Mouse (Mus musculus): ENCODE data around the gene Siah1a. TPM values are rescaled to one million over a fixed set of nuclear protein-coding genes. Genes with fewer than 3 reads are reported as not detected.

Gene Siah1a
- total and polyA plus RNA-seq, 2 experiments from 2014 or later = 31.0 to 40.4 TPM

DNA sequence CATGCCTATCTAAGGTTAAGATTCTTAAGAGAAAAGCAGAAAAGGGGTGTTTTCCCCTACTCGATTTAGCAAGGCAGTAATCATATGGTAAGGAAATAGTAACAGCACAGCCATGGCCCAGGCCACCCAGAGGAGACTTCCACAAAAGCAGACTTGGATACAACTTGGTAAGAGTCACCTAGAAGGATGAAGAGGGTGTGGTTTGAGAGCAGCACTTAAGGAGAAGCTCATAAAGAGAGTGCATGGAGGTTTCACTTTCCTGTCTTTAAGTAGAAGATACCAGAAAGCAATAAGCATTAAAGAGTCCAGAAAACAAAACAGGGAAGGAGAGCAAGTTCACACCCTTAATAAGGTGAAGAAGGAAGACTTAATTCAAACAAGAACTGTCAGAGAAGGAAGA is 10.8 kb downstream of the Siah1a start:
- Histone ChIP-seq H3K4me2 (ENCODE audit: low read depth, low read length) (no peak overlapping the region), H3K4me1 (ENCODE audit: control insufficient read depth, insufficient read depth) (peaks cover 43% of the 10 kb centered on the region), H3K27ac (ENCODE audit: low read depth) (no peak overlapping the region), H3K9me3 (replicated peaks; ENCODE audit: control insufficient read depth, low read length) (no peaks in the 10 kb centered on the region), H3K4me3 (ENCODE audit: low read depth, low read length) (no peak overlapping the region), H3K9ac (replicated peaks; ENCODE audit: low read depth, low read length) (no peak overlapping the region), H3K36me3 (replicated peaks; ENCODE audit: control insufficient read depth, insufficient read depth, low read length) (no peaks in the 10 kb centered on the region), H3K27me3 (ENCODE audit: control insufficient read depth, insufficient read depth, low read length) (no peaks in the 10 kb centered on the region)
- no peak for ATAC-seq (ENCODE audit: insufficient read depth, low read depth)
- no peak for TF ChIP-seq EP300 (IDR thresholded peaks at IDR 0.05; ENCODE audit: low read depth)
- no peak for DNase-seq (ENCODE audit: low spot score)
- WGBS = 73% methylated on average over 1 of the region's 1 CpGs

DNA sequence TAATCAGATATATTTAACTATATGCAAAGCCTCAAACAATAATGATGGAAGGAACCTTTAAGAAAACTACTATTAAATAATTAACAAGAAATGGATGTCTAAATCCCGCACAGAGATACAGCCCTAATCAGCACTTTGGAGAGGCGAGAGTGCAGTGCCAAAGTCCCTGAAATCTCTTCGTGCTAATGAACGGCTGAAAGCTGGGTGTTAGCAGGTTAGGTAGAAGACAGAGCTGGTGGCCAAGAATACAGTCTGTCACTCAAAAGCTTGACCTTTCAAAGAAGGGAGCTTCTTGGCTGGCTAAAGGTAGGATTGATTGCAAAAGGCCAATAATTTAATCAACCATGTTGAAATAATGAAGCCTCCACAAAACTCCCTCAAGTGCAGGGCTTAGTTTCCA is 11.6 kb downstream of the Siah1a start:
- no peak overlapping the region for H3K27ac ChIP-seq (ENCODE audit: low read depth)
- H3K9ac ChIP-seq (replicated peaks; ENCODE audit: low read depth, low read length) = no peak overlapping the region
- no peaks in the 10 kb centered on the region for H3K9me3 ChIP-seq (replicated peaks; ENCODE audit: control insufficient read depth, low read length)
- DNase-seq (ENCODE audit: low spot score) (no peak), ATAC-seq (ENCODE audit: insufficient read depth, low read depth) (no peak)
- no peak overlapping the region for H3K4me2 ChIP-seq (ENCODE audit: low read depth, low read length)
- H3K4me1 ChIP-seq (ENCODE audit: control insufficient read depth, insufficient read depth) = peaks cover 43% of the 10 kb centered on the region
- no peaks in the 10 kb centered on the region for H3K27me3 ChIP-seq (ENCODE audit: control insufficient read depth, insufficient read depth, low read length)
- H3K4me3 ChIP-seq (ENCODE audit: low read depth, low read length) = no peak overlapping the region
- 17% methylated on average over 4 of the region's 4 CpGs for WGBS
- TF ChIP-seq CTCF (IDR thresholded peaks at IDR 0.05; ENCODE audit: low read depth) (no peak), EP300 (IDR thresholded peaks at IDR 0.05; ENCODE audit: low read depth) (no peak)
- H3K36me3 ChIP-seq (replicated peaks; ENCODE audit: control insufficient read depth, insufficient read depth, low read length) = no peaks in the 10 kb centered on the region

DNA sequence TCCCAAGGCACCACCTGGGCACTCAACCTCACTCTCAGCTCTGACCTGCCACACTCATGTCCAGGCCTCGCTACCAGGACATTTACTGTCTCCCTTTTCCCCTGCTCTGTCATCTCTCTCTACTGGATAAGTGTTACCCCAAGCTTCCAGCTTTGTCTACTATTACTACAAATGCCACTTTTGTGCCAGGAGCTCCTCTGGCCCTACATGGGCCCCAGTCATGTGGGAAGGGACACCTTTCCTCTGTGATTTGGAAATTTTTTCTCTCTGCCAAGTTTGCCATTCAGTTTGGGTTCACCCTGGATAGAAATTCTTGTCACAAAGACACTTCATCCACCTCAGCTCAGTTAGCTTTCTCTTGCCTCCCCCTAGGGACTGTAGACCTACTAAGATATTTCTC is 14.9 kb downstream of the Siah1a start:
- Histone ChIP-seq H3K27me3 (ENCODE audit: control insufficient read depth, insufficient read depth, low read length) (no peaks in the 10 kb centered on the region), H3K9me3 (replicated peaks; ENCODE audit: control insufficient read depth, low read length) (no peaks in the 10 kb centered on the region), H3K27ac (ENCODE audit: low read depth) (no peak overlapping the region), H3K4me3 (ENCODE audit: low read depth, low read length) (no peak overlapping the region), H3K4me1 (ENCODE audit: control insufficient read depth, insufficient read depth) (peaks cover 52% of the 10 kb centered on the region), H3K4me2 (ENCODE audit: low read depth, low read length) (no peak overlapping the region), H3K36me3 (replicated peaks; ENCODE audit: control insufficient read depth, insufficient read depth, low read length) (no peaks in the 10 kb centered on the region), H3K9ac (replicated peaks; ENCODE audit: low read depth, low read length) (no peak overlapping the region)
- DNase-seq (ENCODE audit: low spot score) (no peak), ATAC-seq (ENCODE audit: insufficient read depth, low read depth) (no peak)
- 79% methylated on average over 1 of the region's 1 CpGs for WGBS
- TF ChIP-seq EP300 (IDR thresholded peaks at IDR 0.05; ENCODE audit: low read depth) (no peak), CTCF (IDR thresholded peaks at IDR 0.05; ENCODE audit: low read depth) (no peak)

DNA sequence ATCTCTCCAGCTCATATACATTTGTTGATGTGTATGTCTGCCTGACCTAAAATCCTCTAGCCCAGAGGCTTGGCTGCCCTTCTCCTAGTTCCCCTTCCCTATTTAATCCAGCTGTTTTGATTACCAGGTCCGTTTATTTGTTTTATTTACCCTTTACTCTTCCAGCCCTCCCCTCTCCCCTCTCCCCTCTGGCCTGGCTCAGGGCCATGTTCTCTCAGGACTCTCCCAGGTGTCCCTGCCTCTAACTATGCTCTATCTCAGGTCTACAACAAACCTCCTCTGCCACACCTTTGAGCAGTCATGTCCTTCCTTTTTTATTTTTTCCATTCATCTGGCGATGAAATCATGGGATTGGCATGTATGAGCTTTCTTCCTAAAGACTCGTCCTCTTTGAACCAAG is 15.4 kb downstream of the Siah1a start:
- DNase-seq (ENCODE audit: low spot score) (no peak), ATAC-seq (ENCODE audit: insufficient read depth, low read depth) (no peak)
- no peak overlapping the region for H3K4me2 ChIP-seq (ENCODE audit: low read depth, low read length)
- no peaks in the 10 kb centered on the region for H3K36me3 ChIP-seq (replicated peaks; ENCODE audit: control insufficient read depth, insufficient read depth, low read length)
- H3K27ac ChIP-seq (ENCODE audit: low read depth) = no peak overlapping the region
- TF ChIP-seq EP300 (IDR thresholded peaks at IDR 0.05; ENCODE audit: low read depth) = no peak
- TF ChIP-seq CTCF (IDR thresholded peaks at IDR 0.05; ENCODE audit: low read depth) = no peak
- H3K4me3 ChIP-seq (ENCODE audit: low read depth, low read length) = no peak overlapping the region
- peaks cover 46% of the 10 kb centered on the region for H3K4me1 ChIP-seq (ENCODE audit: control insufficient read depth, insufficient read depth)
- no peaks in the 10 kb centered on the region for H3K9me3 ChIP-seq (replicated peaks; ENCODE audit: control insufficient read depth, low read length)
- H3K9ac ChIP-seq (replicated peaks; ENCODE audit: low read depth, low read length) = peak overlapping the region; percentile 10; the same call in 1 of the 2 replicates
- 31% methylated on average over 3 of the region's 3 CpGs for WGBS
- H3K27me3 ChIP-seq (ENCODE audit: control insufficient read depth, insufficient read depth, low read length) = no peaks in the 10 kb centered on the region

DNA sequence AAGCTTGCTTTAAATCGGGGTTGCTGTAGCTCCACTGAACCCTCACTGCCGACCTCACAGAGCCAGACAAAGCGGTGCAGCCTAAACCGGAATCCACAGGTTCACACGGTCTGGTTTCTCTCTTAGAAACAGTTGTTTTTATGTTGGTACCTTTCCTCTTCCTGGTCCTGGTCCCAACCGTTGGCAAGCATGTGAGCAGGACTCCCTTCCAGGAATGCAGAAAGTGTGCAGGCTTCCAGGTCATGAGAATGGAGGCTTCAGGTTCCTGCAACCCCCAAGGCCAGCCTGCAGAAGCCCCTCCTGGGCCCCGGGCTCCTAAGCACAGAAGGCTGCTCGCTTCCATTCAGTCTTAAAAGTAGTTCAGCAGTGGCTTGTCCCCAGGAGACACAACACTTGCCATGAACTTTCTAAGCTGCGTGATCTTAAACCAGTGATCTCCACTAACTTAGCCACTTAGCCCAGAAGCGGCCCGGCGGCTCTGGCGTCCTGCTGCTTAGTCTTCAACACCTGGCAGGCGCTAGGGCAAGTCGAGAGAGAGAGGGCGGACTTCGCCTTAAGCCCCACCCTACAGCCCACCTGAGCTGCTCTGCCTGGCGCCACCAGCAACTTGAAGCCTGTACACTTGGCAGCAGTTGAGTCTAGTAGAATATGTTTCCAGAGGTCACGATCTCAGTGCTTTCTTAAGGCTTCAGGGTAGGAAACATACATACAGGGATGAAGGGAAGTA is 17.3 kb downstream of the Siah1a start:
- ATAC-seq (ENCODE audit: insufficient read depth, low read depth) (no peak), DNase-seq (ENCODE audit: low spot score) (no peak)
- WGBS = 48% methylated on average over 19 of the region's 19 CpGs

DNA sequence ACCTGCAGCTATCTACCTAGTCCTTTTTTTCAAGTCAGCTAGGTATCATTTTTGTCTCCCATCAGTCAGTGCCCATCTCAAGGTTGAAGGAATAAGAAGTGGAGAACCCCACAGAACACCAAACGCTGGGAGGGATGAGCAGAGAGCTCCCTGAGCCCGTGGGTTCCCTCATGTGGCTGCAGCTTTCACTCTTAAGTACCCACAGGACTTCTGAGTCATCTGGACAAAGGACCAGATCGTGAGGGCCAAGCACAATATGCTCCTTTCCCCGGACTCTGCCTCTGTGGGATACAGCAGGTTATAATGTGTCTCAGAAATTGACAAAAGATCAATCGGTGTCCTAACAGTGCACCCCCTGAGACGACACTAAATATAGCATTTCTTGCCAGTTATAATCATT is 18.8 kb downstream of the Siah1a start:
- H3K4me2 ChIP-seq (ENCODE audit: low read depth, low read length) = no peak overlapping the region
- no peaks in the 10 kb centered on the region for H3K27me3 ChIP-seq (ENCODE audit: control insufficient read depth, insufficient read depth, low read length)
- TF ChIP-seq CTCF (IDR thresholded peaks at IDR 0.05; ENCODE audit: low read depth) = no peak
- no peak for TF ChIP-seq EP300 (IDR thresholded peaks at IDR 0.05; ENCODE audit: low read depth)
- peaks cover 34% of the 10 kb centered on the region for H3K4me1 ChIP-seq (ENCODE audit: control insufficient read depth, insufficient read depth)
- no peak overlapping the region for H3K9ac ChIP-seq (replicated peaks; ENCODE audit: low read depth, low read length)
- H3K9me3 ChIP-seq (replicated peaks; ENCODE audit: control insufficient read depth, low read length) = no peaks in the 10 kb centered on the region
- H3K36me3 ChIP-seq (replicated peaks; ENCODE audit: control insufficient read depth, insufficient read depth, low read length) = peaks cover 14% of the 10 kb centered on the region; the same call in 1 of the 2 replicates
- H3K4me3 ChIP-seq (ENCODE audit: low read depth, low read length) = no peak overlapping the region
- DNase-seq (ENCODE audit: low spot score) = no peak
- no peak overlapping the region for H3K27ac ChIP-seq (ENCODE audit: low read depth)
- no peak for ATAC-seq (ENCODE audit: insufficient read depth, low read depth)
- WGBS = 65% methylated on average over 6 of the region's 6 CpGs

More for the DNA sequence above, 17.3 kb downstream of the Siah1a start:
- H3K27ac ChIP-seq (ENCODE audit: low read depth) = peak overlapping the region; percentile 25; the same call in 1 of the 2 replicates
- no peaks in the 10 kb centered on the region for H3K27me3 ChIP-seq (ENCODE audit: control insufficient read depth, insufficient read depth, low read length)
- no peaks in the 10 kb centered on the region for H3K9me3 ChIP-seq (replicated peaks; ENCODE audit: control insufficient read depth, low read length)
- 0 out of 2 replicates have a peak, but pooled peaks cover 2% of the 10 kb centered on the region for H3K36me3 ChIP-seq (replicated peaks; ENCODE audit: control insufficient read depth, insufficient read depth, low read length)
- TF ChIP-seq EP300 (IDR thresholded peaks at IDR 0.05; ENCODE audit: low read depth) (no peak), CTCF (IDR thresholded peaks at IDR 0.05; ENCODE audit: low read depth) (no peak)
- H3K4me1 ChIP-seq (ENCODE audit: control insufficient read depth, insufficient read depth) = peaks cover 34% of the 10 kb centered on the region
- H3K4me3 ChIP-seq (ENCODE audit: low read depth, low read length) = no peak overlapping the region
- no peak overlapping the region for H3K9ac ChIP-seq (replicated peaks; ENCODE audit: low read depth, low read length)
- H3K4me2 ChIP-seq (ENCODE audit: low read depth, low read length) = no peak overlapping the region; the same call in 1 of the 2 replicates
